Mouse (Mus musculus) adrenal gland, postnatal 36 days (tissue): ENCODE results near the gene Hes7. TPM values are rescaled to one million over a fixed set of nuclear protein-coding genes. Genes with fewer than 3 reads are reported as not detected.

Source experiments
- DNase-seq, 2 experiments: peaks; one replicate each; pipeline ENCODE4 v3.0.0; 2021; ENCODE audit warnings: mixed read lengths in 1 of 2
- total RNA-seq, 2 experiments: library from RNA; stranded (reverse); gene quantifications; 2 replicates each; pipeline ENCODE4 v1.2.3; 2021

The Hes7 gene
- total RNA-seq, 2 experiments from 2014 or later, result 0.17 to 0.26 TPM

- no peak for DNase-seq
Measured at GRCm38 (mm10) chr11:69119446-69120155, 603 bp upstream of the Hes7 start.

- DNase-seq, result peak; percentile 56 to 62
Measured at GRCm38 (mm10) chr11:69121001-69121740, 967 bp downstream of the Hes7 start.

GRCm38 (mm10) chr11:69121741-69122335 lies 1.6 kb downstream of the Hes7 start:
- DNase-seq, result no peak

GRCm38 (mm10) chr11:69122336-69122951 lies 2.2 kb downstream of the Hes7 start, which contains the start of gene 9130213A22Rik:
TSS of gene 9130213A22Rik (minus strand) at chr11:69122589.
- DNase-seq, result peak; percentile 92 to 94

- peak; percentile 89 to 90 for DNase-seq
Measured at GRCm38 (mm10) chr11:69123056-69123692, 3.0 kb downstream of the Hes7 start.

- DNase-seq, result peak; percentile 89 to 91
Measured at GRCm38 (mm10) chr11:69123693-69124497, 3.7 kb downstream of the Hes7 start.

- DNase-seq, result peak; percentile 55 to 69
Measured at GRCm38 (mm10) chr11:69124498-69124847, 4.3 kb downstream of the Hes7 start.

GRCm38 (mm10) chr11:69125041-69125851 lies 5.0 kb downstream of the Hes7 start:
- DNase-seq, result peak; percentile 81 to 84

- no peak for DNase-seq
Measured at GRCm38 (mm10) chr11:69125852-69125918, 5.5 kb downstream of the Hes7 start, which contains the start of gene Aloxe3. TSS of gene Aloxe3 (plus strand) at chr11:69125896.

- DNase-seq, result no peak
Measured at GRCm38 (mm10) chr11:69125919-69126705, 5.9 kb downstream of the Hes7 start.

- DNase-seq, result no peak
Measured at GRCm38 (mm10) chr11:69126706-69127095, 6.5 kb downstream of the Hes7 start.

- DNase-seq, result no peak
Measured at GRCm38 (mm10) chr11:69128426-69129122, 8.4 kb downstream of the Hes7 start.

- DNase-seq, result no peak
Measured at GRCm38 (mm10) chr11:69133566-69133922, 13.3 kb downstream of the Hes7 start.

GRCm38 (mm10) chr11:69133923-69134621 lies 13.9 kb downstream of the Hes7 start:
- peak; percentile 69 to 72 for DNase-seq

- no peak for DNase-seq
Measured at GRCm38 (mm10) chr11:69134622-69134968, 14.4 kb downstream of the Hes7 start.

- no peak for DNase-seq
Measured at GRCm38 (mm10) chr11:69135361-69135760, 15.2 kb downstream of the Hes7 start.

GRCm38 (mm10) chr11:69147546-69147945 lies 27.3 kb downstream of the Hes7 start:
- peak; percentile 22 to 65 for DNase-seq

GRCm38 (mm10) chr11:69148451-69148960 lies 28.3 kb downstream of the Hes7 start:
- DNase-seq, result peak; percentile 28 to 41

GRCm38 (mm10) chr11:69149728-69150127 lies 29.5 kb downstream of the Hes7 start:
- no peak for DNase-seq
